Mouse (Mus musculus): ENCODE results near the gene Nkx2-4.

DNA sequence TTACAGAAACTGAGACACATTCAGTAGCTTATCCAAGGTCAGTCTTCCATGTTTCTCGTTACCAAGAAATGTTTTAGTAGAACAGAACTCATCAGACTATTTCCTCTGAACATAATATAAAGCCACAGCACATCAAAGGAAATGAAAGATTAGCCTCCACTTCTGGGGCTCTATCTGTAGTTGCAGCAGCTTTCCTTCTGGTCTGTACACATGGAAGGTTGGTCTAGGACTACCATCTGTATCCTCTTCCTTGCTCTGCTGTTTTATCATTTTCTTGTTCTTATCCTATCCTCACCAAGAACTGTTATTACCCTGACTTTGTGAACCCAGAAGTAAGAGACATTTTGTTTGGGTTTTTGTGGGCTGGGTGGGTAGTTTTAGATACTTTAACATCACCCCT is 14.9 kb downstream of the Nkx2-4 start:
- TF ChIP-seq CTCF (IDR thresholded peaks at IDR 0.05; ENCODE audit: low read depth, low read length) (no peak), TAL1 (conservative IDR thresholded peaks at IDR 0.05; ENCODE audit: low read depth, low read length) (no peak)
